Mouse (Mus musculus) hindbrain, embryonic 10.5 days (tissue): Measurements from ENCODE around the gene Mcl1. TPM values are rescaled to one million over a fixed set of nuclear protein-coding genes. Genes with fewer than 3 reads are reported as not detected.

Experiments used
- DNase-seq: peaks from one replicate; pipeline ENCODE4 v3.0.0-alpha.2; 2017; ENCODE audit warnings: low spot score
- H3K27ac ChIP-seq: fragments of 300-500 bp; sonication (generic); 2 replicates; pipeline ENCODE4 v1.5.1; 2016; ENCODE audit warnings: mild to moderate bottlenecking, moderate library complexity
- H3K27me3 ChIP-seq: fragments of 300-500 bp; sonication (generic); 2 replicates; pipeline ENCODE4 v1.6.1; 2016; ENCODE audit warnings: mild to moderate bottlenecking; ENCODE audit not compliant: poor library complexity, insufficient read depth, severe bottlenecking
- H3K36me3 ChIP-seq: fragments of 300-500 bp; sonication (generic); 2 replicates; pipeline ENCODE4 v1.6.1; 2016; ENCODE audit warnings: mild to moderate bottlenecking, moderate library complexity
- H3K4me1 ChIP-seq: fragments of 300-500 bp; sonication (generic); replicated peaks from 2 replicates; pipeline ENCODE4 v1.6.1; 2016; ENCODE audit warnings: mild to moderate bottlenecking
- H3K4me3 ChIP-seq: fragments of 300-500 bp; sonication (generic); 2 replicates; pipeline ENCODE4 v1.5.1; 2016; ENCODE audit warnings: mild to moderate bottlenecking, moderate library complexity
- H3K9me3 ChIP-seq: fragments of 300-500 bp; sonication (generic); 2 replicates; pipeline ENCODE4 v1.6.1; 2016; ENCODE audit warnings: mild to moderate bottlenecking, moderate library complexity
- WGBS: fragments of 180-500 bp; shearing (Covaris S2); methylation state at CpG from one replicate; pipeline ENCODE4 v1.1.7; 2016; 5-methylcytosine and 5-hydroxymethylcytosine counted together
- polyA plus RNA-seq: library from polyadenylated mRNA; unstranded; fragments of >200 nt; fragmentation: Nextera tagmentation; extraction: Ambion mirVana; gene quantifications from 2 replicates; pipeline ENCODE4 v1.2.1, GENCODE M21; 2016

Mcl1 gene
- polyA plus RNA-seq, 1 experiment from 2014 or later: 53.4 TPM

GRCm38 (mm10) chr3:95632648-95633588 lies 25.7 kb upstream of the Mcl1 start:
- no peak for DNase-seq
- no peaks in the 10 kb centered on the region for H3K27me3 ChIP-seq
- H3K4me1 ChIP-seq: no peaks in the 10 kb centered on the region
- no peak overlapping the region for H3K27ac ChIP-seq
- no peak overlapping the region for H3K4me3 ChIP-seq
- no peaks in the 10 kb centered on the region for H3K9me3 ChIP-seq
- WGBS: 77% methylated on average over 12 of the region's 12 CpGs
- H3K36me3 ChIP-seq: peaks cover 99% of the 10 kb centered on the region

- Histone ChIP-seq H3K4me1 (no peaks in the 10 kb centered on the region), H3K9me3 (no peaks in the 10 kb centered on the region), H3K4me3 (no peak overlapping the region), H3K27me3 (no peaks in the 10 kb centered on the region), H3K36me3 (peaks cover 100% of the 10 kb centered on the region), H3K27ac (no peak overlapping the region)
- WGBS: 82% methylated on average over 4 of the region's 4 CpGs
- DNase-seq: no peak
These were observed 23.0 kb upstream of the Mcl1 start for GRCm38 (mm10) chr3:95635636-95636035.

DNA sequence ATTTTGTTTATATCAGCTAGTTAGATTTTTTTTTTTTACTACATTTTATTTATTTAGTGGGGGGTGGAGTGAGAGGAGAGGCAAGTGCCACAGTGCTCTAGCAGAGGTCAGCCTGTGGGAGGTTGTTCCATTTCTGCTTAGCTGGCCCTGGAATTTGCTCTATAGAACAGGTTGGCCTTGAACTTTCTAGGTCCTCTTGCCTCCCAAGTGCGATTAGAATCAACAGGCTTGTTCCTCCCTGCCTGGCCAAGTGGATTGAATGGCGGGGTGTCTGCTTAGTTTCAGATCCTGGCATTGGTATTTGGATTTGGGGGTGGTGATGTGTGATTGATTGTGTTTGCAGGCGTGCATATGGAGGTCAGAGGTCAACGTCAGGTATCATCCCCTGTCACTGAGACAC lies 22.5 kb upstream of the Mcl1 start:
- Histone ChIP-seq H3K9me3 (no peaks in the 10 kb centered on the region), H3K36me3 (peaks cover 100% of the 10 kb centered on the region), H3K27ac (no peak overlapping the region), H3K4me3 (no peak overlapping the region), H3K4me1 (no peaks in the 10 kb centered on the region), H3K27me3 (no peaks in the 10 kb centered on the region)
- 89% methylated on average over 4 of the region's 4 CpGs for WGBS
- no peak for DNase-seq

- Histone ChIP-seq H3K27ac (no peak overlapping the region), H3K4me3 (no peak overlapping the region), H3K36me3 (peaks cover 78% of the 10 kb centered on the region), H3K4me1 (no peaks in the 10 kb centered on the region), H3K27me3 (no peaks in the 10 kb centered on the region), H3K9me3 (no peaks in the 10 kb centered on the region)
- DNase-seq: no peak
- 89% methylated on average over 1 of the region's 1 CpGs for WGBS
These were observed 18.9 kb upstream of the Mcl1 start for GRCm38 (mm10) chr3:95639694-95640093.

GRCm38 (mm10) chr3:95643097-95643496 lies 15.5 kb upstream of the Mcl1 start:
- WGBS: 91% methylated on average over 7 of the region's 7 CpGs
- H3K27ac ChIP-seq: no peak overlapping the region
- no peaks in the 10 kb centered on the region for H3K9me3 ChIP-seq
- peaks cover 44% of the 10 kb centered on the region for H3K36me3 ChIP-seq
- DNase-seq: no peak
- H3K4me3 ChIP-seq: no peak overlapping the region
- H3K27me3 ChIP-seq: no peaks in the 10 kb centered on the region
- no peaks in the 10 kb centered on the region for H3K4me1 ChIP-seq

GRCm38 (mm10) chr3:95645313-95646235 lies 13.0 kb upstream of the Mcl1 start:
- no peak overlapping the region for H3K27ac ChIP-seq
- WGBS: 68% methylated on average over 10 of the region's 10 CpGs
- peaks cover 19% of the 10 kb centered on the region for H3K36me3 ChIP-seq
- DNase-seq: no peak
- H3K9me3 ChIP-seq: no peaks in the 10 kb centered on the region
- no peak overlapping the region for H3K4me3 ChIP-seq
- no peaks in the 10 kb centered on the region for H3K4me1 ChIP-seq
- no peaks in the 10 kb centered on the region for H3K27me3 ChIP-seq

DNA sequence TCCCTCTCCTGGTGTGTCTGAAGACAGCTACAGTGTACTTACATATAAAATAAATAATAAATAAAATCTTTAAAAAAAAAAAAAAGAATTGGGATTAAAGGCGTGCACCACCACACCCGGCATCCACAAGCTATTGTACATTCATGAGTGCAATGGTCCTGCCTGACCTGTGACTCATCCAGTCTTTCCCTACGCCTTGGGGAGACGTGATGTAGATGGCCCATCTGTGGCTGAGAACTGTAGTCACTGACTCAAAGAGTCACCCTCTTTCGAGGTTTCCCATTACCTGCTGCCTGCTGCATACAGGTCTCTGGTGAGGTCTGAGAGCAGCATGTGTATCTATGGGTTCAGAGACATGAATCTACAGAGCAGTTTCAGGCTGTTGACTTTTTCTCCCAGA lies 10.6 kb upstream of the Mcl1 start:
- H3K9me3 ChIP-seq: no peaks in the 10 kb centered on the region
- H3K36me3 ChIP-seq: no peaks in the 10 kb centered on the region
- H3K4me1 ChIP-seq: peaks cover 10% of the 10 kb centered on the region; the same call in 1 of the 2 replicates
- 94% methylated on average over 5 of the region's 5 CpGs for WGBS
- H3K4me3 ChIP-seq: no peak overlapping the region
- DNase-seq: no peak
- H3K27me3 ChIP-seq: no peaks in the 10 kb centered on the region
- no peak overlapping the region for H3K27ac ChIP-seq

DNA sequence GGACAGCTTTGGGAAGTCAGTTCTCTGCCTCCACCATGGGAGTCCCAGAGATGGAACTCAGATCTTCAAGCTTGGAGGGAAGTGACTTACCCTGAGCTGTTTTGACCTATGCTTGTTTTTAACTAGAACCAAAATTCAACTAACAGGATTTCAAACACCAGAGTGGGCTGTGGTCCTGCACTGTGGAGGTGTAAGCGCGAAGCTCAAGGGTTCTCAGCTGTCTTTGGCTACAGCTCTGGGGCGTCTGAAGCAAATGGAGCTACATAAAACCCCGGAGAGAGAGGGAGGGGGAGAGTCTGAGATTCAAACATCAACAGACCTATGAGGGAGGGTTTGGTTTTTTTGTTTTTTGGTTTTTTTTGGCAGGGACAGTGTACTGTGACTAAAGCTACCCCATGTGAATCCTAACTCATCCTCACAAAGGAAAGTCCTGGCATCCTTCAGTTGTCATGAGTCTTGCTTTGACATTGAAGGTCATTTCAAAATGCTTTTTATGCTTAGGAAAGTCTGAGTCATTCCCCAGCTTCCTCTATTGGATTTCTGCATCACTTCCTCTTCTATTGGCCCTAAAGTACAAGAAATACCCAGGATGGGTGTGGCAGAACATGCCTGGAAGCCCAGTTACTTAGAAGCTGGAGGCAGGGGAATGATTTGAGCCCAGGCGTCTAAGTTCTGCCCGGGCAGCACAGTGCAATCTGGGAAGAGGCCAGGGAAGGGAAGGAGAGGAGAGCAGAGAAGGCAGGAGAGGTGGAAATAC lies 8.1 kb upstream of the Mcl1 start:
- Histone ChIP-seq H3K4me3 (no peak overlapping the region), H3K27ac (peak overlapping the region; percentile 29; the same call in 1 of the 2 replicates), H3K36me3 (no peaks in the 10 kb centered on the region), H3K4me1 (peaks cover 21% of the 10 kb centered on the region), H3K9me3 (no peaks in the 10 kb centered on the region), H3K27me3 (no peaks in the 10 kb centered on the region)
- WGBS: 77% methylated on average over 6 of the region's 6 CpGs
- no peak for DNase-seq

DNA sequence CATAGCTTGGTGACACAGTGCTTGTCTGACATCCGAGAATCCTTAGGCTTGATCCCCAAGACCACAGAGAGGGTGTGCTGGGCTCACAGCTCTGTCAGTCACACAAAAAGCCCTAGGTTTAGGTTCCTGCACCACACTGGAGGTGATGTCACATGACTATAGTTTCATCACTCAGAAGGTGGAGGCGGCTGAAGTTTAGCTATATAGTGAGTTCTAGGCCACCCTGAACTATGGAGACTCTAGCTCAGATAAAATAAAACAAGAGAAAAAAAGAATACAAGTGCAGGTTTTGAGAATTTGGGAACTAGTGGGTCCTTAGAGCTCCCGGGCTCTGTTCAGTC lies 7.6 kb upstream of the Mcl1 start:
- Histone ChIP-seq H3K27ac (peak overlapping the region; percentile 29; the same call in 1 of the 2 replicates), H3K4me3 (no peak overlapping the region), H3K36me3 (no peaks in the 10 kb centered on the region), H3K9me3 (no peaks in the 10 kb centered on the region), H3K4me1 (peaks cover 21% of the 10 kb centered on the region), H3K27me3 (no peaks in the 10 kb centered on the region)
- 86% methylated on average over 3 of the region's 3 CpGs for WGBS
- DNase-seq: no peak

DNA sequence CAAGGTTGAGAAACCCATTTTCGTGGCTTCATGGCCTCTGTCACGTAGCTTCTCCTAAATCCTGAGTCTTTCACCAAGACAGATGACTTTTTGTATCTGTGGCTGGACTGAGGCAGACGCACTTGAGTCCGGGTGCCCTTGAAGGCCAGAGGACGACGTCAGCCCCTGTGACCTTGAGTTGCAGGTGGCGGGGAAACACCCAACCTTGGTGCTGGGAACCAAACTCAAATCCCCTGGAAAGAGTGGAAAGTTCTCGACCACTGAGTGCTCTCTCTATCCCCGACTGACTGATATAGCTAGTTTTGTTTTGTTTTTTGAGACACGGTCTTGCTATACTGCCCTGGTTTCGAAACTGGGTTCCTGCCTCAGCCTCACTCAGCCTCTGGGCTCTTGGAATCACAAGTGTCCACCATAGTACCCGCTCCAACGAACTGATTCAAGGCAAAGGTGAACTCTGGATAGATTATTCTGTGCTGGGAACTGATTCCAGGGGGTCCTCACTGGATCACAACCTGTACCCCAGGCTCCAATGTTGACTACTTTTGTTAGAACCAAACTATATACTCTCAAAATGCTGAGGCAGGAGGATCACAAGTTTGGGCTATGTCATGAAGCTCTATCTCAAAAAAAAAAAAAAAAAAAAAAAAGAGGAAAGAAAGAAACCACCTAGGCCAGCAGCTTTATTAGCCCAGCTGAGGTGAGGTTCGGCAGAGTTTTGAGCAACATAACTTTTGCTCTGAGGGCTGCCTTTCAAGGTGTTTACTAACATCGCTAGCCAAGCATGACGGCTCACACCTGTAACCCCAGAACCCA lies 7.0 kb upstream of the Mcl1 start:
- H3K27me3 ChIP-seq: no peaks in the 10 kb centered on the region
- H3K36me3 ChIP-seq: no peaks in the 10 kb centered on the region
- H3K4me3 ChIP-seq: no peak overlapping the region
- no peak overlapping the region for H3K27ac ChIP-seq
- 91% methylated on average over 16 of the region's 16 CpGs for WGBS
- no peaks in the 10 kb centered on the region for H3K9me3 ChIP-seq
- no peak for DNase-seq
- peaks cover 21% of the 10 kb centered on the region for H3K4me1 ChIP-seq

DNA sequence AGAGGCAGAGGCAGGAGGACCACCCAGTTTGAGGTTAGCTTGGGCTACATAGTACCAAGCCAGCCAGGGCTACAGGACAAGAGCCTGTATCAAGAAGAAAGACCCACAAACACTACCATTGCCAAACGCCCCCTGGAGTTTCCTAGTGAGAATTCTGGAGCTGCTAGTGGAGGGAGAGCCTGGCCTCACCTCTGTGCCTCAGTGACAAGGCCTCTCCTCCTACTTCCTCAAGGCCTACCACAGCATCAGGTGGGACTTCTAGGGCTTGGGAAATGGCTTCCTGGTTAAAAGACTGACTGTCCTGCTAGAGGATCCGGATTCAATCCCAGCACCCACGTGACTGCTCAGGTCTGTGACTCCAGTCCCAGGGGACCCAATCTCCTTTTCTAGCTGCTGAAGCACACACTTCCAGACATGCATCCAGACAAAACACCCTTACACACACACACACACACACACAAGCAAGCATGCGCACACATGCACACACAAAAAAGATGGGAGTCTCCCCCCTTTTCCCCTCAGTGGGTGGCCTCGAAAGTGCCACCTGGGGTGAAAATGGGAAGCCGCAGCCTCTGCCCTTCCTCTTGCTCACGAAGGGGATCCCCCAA lies 6.3 kb upstream of the Mcl1 start:
- no peaks in the 10 kb centered on the region for H3K36me3 ChIP-seq
- H3K4me1 ChIP-seq: peaks cover 21% of the 10 kb centered on the region
- DNase-seq: no peak
- H3K9me3 ChIP-seq: no peaks in the 10 kb centered on the region
- H3K27me3 ChIP-seq: no peaks in the 10 kb centered on the region
- no peak overlapping the region for H3K4me3 ChIP-seq
- 58% methylated on average over 7 of the region's 7 CpGs for WGBS
- H3K27ac ChIP-seq: peak overlapping the region; percentile 56
